Mouse (Mus musculus) testis, adult 2 months (tissue): Measurements from ENCODE around the gene Gm37240. TPM values are rescaled to one million over a fixed set of nuclear protein-coding genes. Genes with fewer than 3 reads are reported as not detected.

Source experiments
- H3K27ac ChIP-seq: fragments of 200-500 bp; 2 replicates; pipeline ENCODE4 v1.5.1; 2012; ENCODE audit warnings: low read depth, low read length; ENCODE audit not compliant: control insufficient read depth, insufficient read depth
- H3K27me3 ChIP-seq: fragments of 200-500 bp; 2 replicates; pipeline ENCODE4 v1.6.1; 2012; ENCODE audit warnings: mild to moderate bottlenecking, low read length, moderate library complexity; ENCODE audit not compliant: control insufficient read depth, insufficient read depth
- H3K36me3 ChIP-seq: fragments of 200-500 bp; 2 replicates; pipeline ENCODE4 v1.6.1; 2012; ENCODE audit warnings: mild to moderate bottlenecking, low read length; ENCODE audit not compliant: control insufficient read depth, insufficient read depth
- H3K4me1 ChIP-seq: fragments of 200-500 bp; 2 replicates; pipeline ENCODE4 v1.6.1; 2012; ENCODE audit warnings: low read length; ENCODE audit not compliant: control insufficient read depth, insufficient read depth
- H3K4me3 ChIP-seq: fragments of 200-500 bp; 2 replicates; pipeline ENCODE4 v1.5.1; 2012; ENCODE audit warnings: low read depth, mild to moderate bottlenecking, low read length, moderate library complexity, mixed read lengths; ENCODE audit not compliant: control insufficient read depth
- CTCF ChIP-seq: fragments of 200-500 bp; IDR thresholded peaks from 2 replicates; pipeline ENCODE4 v1.5.1; 2012; ENCODE audit warnings: low read depth, mild to moderate bottlenecking, inconsistent platforms, low read length, moderate library complexity; ENCODE audit not compliant: control insufficient read depth, insufficient read depth, insufficient replicate concordance
- POLR2A ChIP-seq: fragments of 200-500 bp; IDR thresholded peaks from 2 replicates; pipeline ENCODE4 v1.6.1; 2012; ENCODE audit warnings: low read depth, mild to moderate bottlenecking, inconsistent platforms, low read length, moderate library complexity; ENCODE audit not compliant: control insufficient read depth
- polyA plus RNA-seq: library from polyadenylated mRNA; depleted of rRNA; stranded (reverse); fragments of >200 nt; gene quantifications from 2 replicates; pipeline ENCODE4 v1.2.3, GENCODE M21; 2012

Gm37240 gene
- polyA plus RNA-seq, 1 experiment = not detected

- Histone ChIP-seq H3K36me3 (no peaks in the 10 kb centered on the region), H3K27ac (no peak overlapping the region), H3K4me3 (no peak overlapping the region), H3K27me3 (no peaks in the 10 kb centered on the region), H3K4me1 (no peaks in the 10 kb centered on the region)
- TF ChIP-seq POLR2A (no peak), CTCF (no peak)
Measured at GRCm38 (mm10) chr3:85487379-85487778, 399.9 kb downstream of the Gm37240 start.

DNA sequence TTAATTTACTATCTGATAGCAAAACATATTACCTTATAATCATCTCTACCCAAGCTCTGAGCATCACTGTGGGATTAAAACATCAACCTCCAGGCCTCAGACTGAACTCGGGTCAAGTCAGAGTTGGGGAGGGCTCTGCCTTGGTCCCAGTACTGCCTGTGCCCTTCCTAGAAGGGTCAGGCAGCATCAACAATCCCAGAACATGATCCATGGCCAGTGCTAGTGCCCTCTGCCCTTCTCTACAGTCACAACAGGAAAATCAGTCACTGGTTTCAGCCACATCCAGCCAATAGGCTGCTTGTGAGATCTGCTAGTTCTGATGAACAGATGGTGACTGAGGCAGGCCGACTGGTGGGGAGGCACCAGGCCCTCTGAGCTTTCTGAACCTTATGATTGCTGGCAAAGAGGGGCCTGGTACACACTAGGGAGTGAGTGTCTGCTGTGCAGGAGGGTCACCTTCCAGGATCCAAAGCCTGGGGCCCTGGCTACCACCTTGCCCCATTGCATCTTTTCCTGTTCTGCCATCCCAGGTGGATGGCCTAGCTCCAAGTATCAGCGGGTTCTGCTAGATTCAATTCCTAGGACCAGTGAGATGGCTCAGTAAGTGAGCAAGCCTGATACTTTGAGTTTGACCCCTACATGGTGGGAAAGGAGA, 401.7 kb downstream of the Gm37240 start:
- Histone ChIP-seq H3K36me3 (no peaks in the 10 kb centered on the region), H3K4me1 (no peaks in the 10 kb centered on the region), H3K27ac (no peak overlapping the region), H3K4me3 (no peak overlapping the region), H3K27me3 (no peaks in the 10 kb centered on the region)
- TF ChIP-seq POLR2A = no peak
- TF ChIP-seq CTCF = no peak

- no peaks in the 10 kb centered on the region for H3K36me3 ChIP-seq
- H3K4me3 ChIP-seq = no peak overlapping the region
- no peaks in the 10 kb centered on the region for H3K4me1 ChIP-seq
- no peak overlapping the region for H3K27ac ChIP-seq
- no peaks in the 10 kb centered on the region for H3K27me3 ChIP-seq
- no peak for TF ChIP-seq POLR2A
- no peak for TF ChIP-seq CTCF
Measured at GRCm38 (mm10) chr3:85482636-85483035, 404.7 kb downstream of the Gm37240 start.

- H3K27ac ChIP-seq = no peak overlapping the region
- H3K36me3 ChIP-seq = no peaks in the 10 kb centered on the region
- no peaks in the 10 kb centered on the region for H3K27me3 ChIP-seq
- no peaks in the 10 kb centered on the region for H3K4me1 ChIP-seq
- H3K4me3 ChIP-seq = no peak overlapping the region
- TF ChIP-seq POLR2A (no peak), CTCF (peak; percentile 53; the same call in 1 of the 2 replicates)
Measured at GRCm38 (mm10) chr3:85480638-85481037, 406.7 kb downstream of the Gm37240 start.

DNA sequence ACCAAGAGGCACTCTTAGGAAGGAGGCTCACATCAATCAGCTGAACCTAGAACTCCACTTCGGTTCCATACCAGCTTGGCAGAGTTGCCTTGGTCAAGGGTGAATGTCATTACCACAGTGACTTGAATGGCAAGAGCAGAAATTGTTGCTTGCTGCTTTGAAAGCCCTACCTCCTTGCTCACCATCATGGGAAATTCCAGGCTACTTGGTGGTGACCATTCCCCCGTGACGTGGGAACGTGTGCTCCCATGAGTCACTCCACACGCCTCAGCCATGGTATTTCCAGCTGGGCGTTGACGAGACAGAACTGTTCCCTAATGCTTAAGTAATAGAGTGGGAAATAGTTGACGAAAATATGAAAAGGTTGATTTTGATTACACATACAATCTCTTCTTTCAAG, 408.6 kb downstream of the Gm37240 start:
- TF ChIP-seq CTCF = no peak
- TF ChIP-seq POLR2A = no peak
- H3K36me3 ChIP-seq = no peaks in the 10 kb centered on the region
- H3K27ac ChIP-seq = no peak overlapping the region
- no peaks in the 10 kb centered on the region for H3K4me1 ChIP-seq
- no peaks in the 10 kb centered on the region for H3K27me3 ChIP-seq
- H3K4me3 ChIP-seq = no peak overlapping the region

DNA sequence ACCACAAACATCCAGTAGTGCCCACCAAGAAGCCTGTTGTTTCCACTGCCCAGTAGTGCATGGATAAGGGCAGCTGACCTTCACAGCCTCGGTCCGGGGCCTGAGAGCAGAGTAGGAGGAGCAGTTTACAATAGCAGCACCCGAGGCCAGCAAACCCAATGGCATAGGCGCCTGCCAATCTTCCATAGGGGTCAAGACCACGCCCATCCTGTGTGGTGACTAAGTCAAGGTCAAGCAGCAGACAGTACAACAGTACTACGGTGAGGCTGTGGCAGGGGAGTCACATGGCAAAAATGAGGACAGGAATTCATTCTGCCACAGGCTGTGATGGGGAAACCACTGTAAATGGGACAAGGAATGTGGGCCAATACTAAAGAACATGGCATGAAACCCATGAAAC, 417.6 kb downstream of the Gm37240 start:
- Histone ChIP-seq H3K4me1 (peaks cover 4% of the 10 kb centered on the region; the same call in 1 of the 2 replicates), H3K36me3 (no peaks in the 10 kb centered on the region), H3K4me3 (no peak overlapping the region), H3K27ac (no peak overlapping the region), H3K27me3 (no peaks in the 10 kb centered on the region)
- TF ChIP-seq CTCF (no peak), POLR2A (no peak)

DNA sequence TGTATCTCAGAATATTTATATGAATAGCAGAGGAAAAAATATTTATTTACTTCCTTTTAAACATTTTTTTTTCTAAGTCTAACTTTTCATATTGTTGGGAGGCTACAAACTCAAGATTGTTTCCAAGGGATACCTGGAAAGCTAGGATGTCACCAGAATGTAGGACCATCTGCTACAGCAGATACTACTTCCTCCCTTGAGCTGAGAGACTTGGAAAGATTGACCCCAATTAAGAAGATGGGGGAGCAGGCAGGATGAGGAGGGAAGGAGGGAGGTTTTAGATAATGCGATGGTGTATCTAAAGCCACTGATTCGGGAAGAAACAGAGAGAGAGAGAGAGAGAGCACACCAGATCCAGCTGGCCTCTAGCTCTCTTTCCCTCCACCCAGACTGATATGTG, 418.3 kb downstream of the Gm37240 start:
- H3K4me3 ChIP-seq = no peak overlapping the region
- no peak overlapping the region for H3K27ac ChIP-seq
- no peaks in the 10 kb centered on the region for H3K36me3 ChIP-seq
- no peaks in the 10 kb centered on the region for H3K27me3 ChIP-seq
- TF ChIP-seq CTCF (no peak), POLR2A (no peak)
- H3K4me1 ChIP-seq = peaks cover 4% of the 10 kb centered on the region; the same call in 1 of the 2 replicates
